Mouse (Mus musculus): ENCODE results near the gene Jdp2.

GRCm38 (mm10) chr12:85601531-85601930 lies 2.7 kb downstream of the Jdp2 start:
- TF ChIP-seq GATA1 (IDR thresholded peaks at IDR 0.05; ENCODE audit: borderline replicate concordance, low read length): no peak
- no peak for TF ChIP-seq FLI1 (IDR thresholded peaks at IDR 0.05; ENCODE audit: low read length)
